Mouse (Mus musculus) c-Kit-negative CD71-positive TER-119-positive erythroid progenitor cells, embryonic 14.5 days (primary cell): ENCODE measurements around the gene Six5.

Experiments
- DNase-seq: peaks from one replicate; pipeline ENCODE4 v3.0.0-alpha.2; 2013; ENCODE audit warnings: low read depth, low spot score

Gene Six5

GRCm38 (mm10) chr7:19147497-19148045, 53.2 kb downstream of the Six5 start:
- DNase-seq: no peak
